Mouse (Mus musculus) kidney, embryonic 14.5 days (tissue): ENCODE results near the gene Ccr8. TPM values are rescaled to one million over a fixed set of nuclear protein-coding genes. Genes with fewer than 3 reads are reported as not detected.

Experiments used
- ATAC-seq: fragments of 200-750 bp; cut with Nextera tagmentation; 2 replicates; pipeline ENCODE4 v1.8.0; 2017; ENCODE audit warnings: moderate number of reproducible peaks, mild to moderate bottlenecking, moderate TSS enrichment, moderate library complexity; ENCODE audit not compliant: low FRiP score, low TSS enrichment
- H3K27ac ChIP-seq: fragments of 300-500 bp; sonication (generic); 2 replicates; pipeline ENCODE4 v1.5.1; 2014; ENCODE audit warnings: low read depth, mild to moderate bottlenecking, low read length, moderate library complexity, mixed read lengths
- H3K27me3 ChIP-seq: fragments of 300-500 bp; sonication (generic); 2 replicates; pipeline ENCODE4 v1.6.1; 2014; ENCODE audit warnings: mild to moderate bottlenecking, low read length; ENCODE audit not compliant: control insufficient read depth, insufficient read depth
- H3K36me3 ChIP-seq: fragments of 300-500 bp; sonication (generic); 2 replicates; pipeline ENCODE4 v1.6.1; 2014; ENCODE audit warnings: low read length, mixed read lengths; ENCODE audit not compliant: control insufficient read depth, insufficient read depth
- H3K4me1 ChIP-seq: fragments of 300-500 bp; sonication (generic); 2 replicates; pipeline ENCODE4 v1.6.1; 2014; ENCODE audit warnings: low read length, mixed read lengths; ENCODE audit not compliant: control insufficient read depth, insufficient read depth
- H3K4me2 ChIP-seq: fragments of 300-500 bp; sonication (generic); replicated peaks from 2 replicates; pipeline ENCODE4 v1.6.1; 2014; ENCODE audit warnings: low read depth, mild to moderate bottlenecking, low read length
- H3K4me3 ChIP-seq: fragments of 300-500 bp; sonication (generic); 2 replicates; pipeline ENCODE4 v1.5.1; 2014; ENCODE audit warnings: mild to moderate bottlenecking, low read length
- H3K9ac ChIP-seq: fragments of 300-500 bp; sonication (generic); 2 replicates; pipeline ENCODE4 v1.6.1; 2014; ENCODE audit warnings: low read depth, mild to moderate bottlenecking, low read length, moderate library complexity
- H3K9me3 ChIP-seq: fragments of 300-500 bp; sonication (generic); 2 replicates; pipeline ENCODE4 v1.6.1; 2016; ENCODE audit warnings: low read length; ENCODE audit not compliant: control insufficient read depth
- WGBS: fragments of 180-500 bp; shearing (Covaris S2); extraction: QIAGEN DNeasy Blood & Tissue Kit; methylation state at CpG from one replicate; pipeline ENCODE4 v1.1.7; 2014; 5-methylcytosine and 5-hydroxymethylcytosine counted together
- polyA plus RNA-seq: library from polyadenylated mRNA; unstranded; fragments of >200 nt; fragmentation: Nextera tagmentation; extraction: Ambion mirVana; gene quantifications from 2 replicates; pipeline ENCODE4 v1.2.1, GENCODE M21; 2014

The Ccr8 gene
- polyA plus RNA-seq, 1 experiment from 2014 or later, result not detected

DNA sequence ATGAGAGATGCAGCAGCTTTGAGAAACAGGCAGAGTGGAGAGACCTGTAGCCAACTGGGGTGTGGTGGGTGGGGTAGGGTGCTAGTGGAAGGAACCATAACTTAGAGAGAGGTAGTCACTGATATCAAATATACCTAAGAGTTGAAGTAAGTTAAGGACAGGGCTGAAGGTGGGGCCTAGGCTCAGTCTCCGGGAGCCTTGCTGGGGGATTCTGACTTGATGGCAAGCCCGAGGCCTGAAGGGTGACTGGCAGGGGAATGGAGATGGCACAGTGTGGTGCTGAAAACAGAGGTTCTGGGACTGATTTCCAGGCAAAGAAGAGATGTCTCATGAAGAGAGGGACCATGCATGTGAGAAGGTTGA is 22.9 kb downstream of the Ccr8 start:
- H3K4me3 ChIP-seq, result no peak overlapping the region
- H3K9me3 ChIP-seq, result no peaks in the 10 kb centered on the region
- no peaks in the 10 kb centered on the region for H3K4me1 ChIP-seq
- ATAC-seq, result no peak
- no peak overlapping the region for H3K9ac ChIP-seq
- peaks cover 24% of the 10 kb centered on the region for H3K36me3 ChIP-seq
- H3K4me2 ChIP-seq, result no peak overlapping the region
- WGBS, result 95% methylated on average over 2 of the region's 2 CpGs
- H3K27ac ChIP-seq, result no peak overlapping the region
- no peaks in the 10 kb centered on the region for H3K27me3 ChIP-seq

DNA sequence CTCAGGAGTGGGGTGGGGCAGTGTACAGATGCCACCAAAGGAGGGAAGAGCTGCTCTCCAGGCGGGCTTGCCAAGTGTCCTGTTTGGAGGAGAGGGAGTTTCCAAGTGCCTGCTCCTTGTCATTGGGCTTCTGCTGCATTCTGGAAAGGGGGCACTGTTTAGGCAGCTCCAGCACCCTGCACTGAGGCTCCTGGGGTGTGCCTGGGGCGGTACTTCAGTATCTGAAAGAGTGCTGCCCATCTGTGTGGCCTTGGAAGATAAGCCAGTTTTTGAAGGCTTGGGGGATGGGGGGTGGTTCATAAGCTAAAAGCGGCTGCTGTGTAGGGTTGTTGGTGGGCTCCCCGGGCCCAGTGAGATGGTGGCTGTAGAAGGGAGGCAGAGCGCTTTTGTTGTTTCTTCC is 23.7 kb downstream of the Ccr8 start:
- Histone ChIP-seq H3K27ac (no peak overlapping the region), H3K4me1 (no peaks in the 10 kb centered on the region), H3K4me2 (no peak overlapping the region), H3K36me3 (peaks cover 32% of the 10 kb centered on the region), H3K4me3 (no peak overlapping the region), H3K9ac (no peak overlapping the region), H3K9me3 (no peaks in the 10 kb centered on the region), H3K27me3 (no peaks in the 10 kb centered on the region)
- ATAC-seq, result no peak
- WGBS, result 89% methylated on average over 5 of the region's 5 CpGs

DNA sequence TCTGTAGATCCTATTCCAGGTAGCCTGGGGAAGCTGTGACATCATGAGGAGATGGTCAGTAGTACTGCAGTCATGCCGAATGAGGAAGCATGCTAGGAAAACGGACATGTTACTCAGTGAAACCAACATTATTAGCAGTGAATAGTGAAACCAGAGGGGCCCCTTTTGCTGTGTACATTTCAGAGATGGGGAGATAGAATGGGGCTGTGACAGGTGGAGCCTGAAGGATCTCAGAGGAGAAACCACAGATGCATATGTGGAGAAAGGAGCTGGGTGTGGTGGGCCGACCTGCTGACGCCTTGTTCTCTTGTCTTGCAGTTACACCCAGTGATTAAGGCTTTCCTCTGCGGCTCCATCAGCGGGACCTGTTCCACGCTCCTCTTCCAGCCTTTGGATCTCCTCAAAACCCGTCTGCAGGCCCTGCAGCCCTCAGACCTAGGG is 24.3 kb downstream of the Ccr8 start:
- 89% methylated on average over 8 of the region's 8 CpGs for WGBS

DNA sequence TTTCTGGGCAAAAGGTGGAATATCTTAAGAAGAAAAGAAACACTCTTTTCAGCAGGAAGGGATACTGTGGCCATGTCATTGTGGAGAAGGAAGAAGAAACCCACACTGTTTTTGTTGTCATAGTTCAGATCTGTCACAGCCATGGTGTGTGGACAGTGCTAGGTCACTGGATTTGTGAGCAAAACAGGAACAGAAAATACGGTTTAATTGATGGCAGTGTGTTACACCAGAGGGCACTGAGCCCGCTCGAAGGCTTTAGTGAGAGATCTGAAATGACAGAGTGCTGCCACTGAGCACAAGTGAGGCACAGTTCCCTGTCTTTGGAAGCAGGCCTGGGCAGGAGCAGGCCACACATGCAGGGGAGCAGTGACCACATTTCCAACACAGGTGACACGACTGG is 26.3 kb downstream of the Ccr8 start:
- no peak overlapping the region for H3K4me3 ChIP-seq
- H3K4me2 ChIP-seq, result no peak overlapping the region
- no peaks in the 10 kb centered on the region for H3K9me3 ChIP-seq
- H3K4me1 ChIP-seq, result no peaks in the 10 kb centered on the region
- H3K9ac ChIP-seq, result no peak overlapping the region
- no peak for ATAC-seq
- no peak overlapping the region for H3K27ac ChIP-seq
- H3K27me3 ChIP-seq, result no peaks in the 10 kb centered on the region
- peaks cover 53% of the 10 kb centered on the region for H3K36me3 ChIP-seq
- 85% methylated on average over 4 of the region's 4 CpGs for WGBS

More for the DNA sequence above, 24.3 kb downstream of the Ccr8 start:
- H3K4me2 ChIP-seq, result no peak overlapping the region
- no peaks in the 10 kb centered on the region for H3K9me3 ChIP-seq
- no peaks in the 10 kb centered on the region for H3K27me3 ChIP-seq
- H3K4me1 ChIP-seq, result no peaks in the 10 kb centered on the region
- no peak overlapping the region for H3K27ac ChIP-seq
- H3K4me3 ChIP-seq, result no peak overlapping the region
- no peak for ATAC-seq
- peaks cover 39% of the 10 kb centered on the region for H3K36me3 ChIP-seq
- no peak overlapping the region for H3K9ac ChIP-seq

DNA sequence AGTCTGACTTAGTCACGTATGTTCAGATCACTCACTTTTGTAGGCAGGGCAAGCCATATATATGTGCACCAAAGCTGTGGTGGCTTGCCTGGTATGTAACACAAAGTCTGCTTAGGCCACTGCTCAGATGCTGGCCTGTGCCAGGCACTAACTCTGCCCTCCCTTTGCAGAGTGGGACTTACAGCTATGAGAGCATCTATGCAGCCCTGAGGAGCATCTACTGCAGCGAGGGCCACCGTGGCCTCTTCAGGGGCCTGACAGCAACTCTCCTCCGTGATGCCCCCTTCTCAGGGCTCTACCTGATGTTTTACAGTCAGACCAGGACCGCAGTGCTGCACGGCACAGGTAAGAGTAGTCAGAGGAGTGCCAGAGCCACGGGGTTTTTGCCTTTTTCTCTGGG is 28.6 kb downstream of the Ccr8 start:
- Histone ChIP-seq H3K4me2 (no peak overlapping the region), H3K27me3 (no peaks in the 10 kb centered on the region), H3K27ac (no peak overlapping the region), H3K4me1 (no peaks in the 10 kb centered on the region), H3K36me3 (peaks cover 64% of the 10 kb centered on the region), H3K9me3 (no peaks in the 10 kb centered on the region), H3K9ac (no peak overlapping the region), H3K4me3 (no peak overlapping the region)
- ATAC-seq, result no peak
- WGBS, result 91% methylated on average over 7 of the region's 7 CpGs

DNA sequence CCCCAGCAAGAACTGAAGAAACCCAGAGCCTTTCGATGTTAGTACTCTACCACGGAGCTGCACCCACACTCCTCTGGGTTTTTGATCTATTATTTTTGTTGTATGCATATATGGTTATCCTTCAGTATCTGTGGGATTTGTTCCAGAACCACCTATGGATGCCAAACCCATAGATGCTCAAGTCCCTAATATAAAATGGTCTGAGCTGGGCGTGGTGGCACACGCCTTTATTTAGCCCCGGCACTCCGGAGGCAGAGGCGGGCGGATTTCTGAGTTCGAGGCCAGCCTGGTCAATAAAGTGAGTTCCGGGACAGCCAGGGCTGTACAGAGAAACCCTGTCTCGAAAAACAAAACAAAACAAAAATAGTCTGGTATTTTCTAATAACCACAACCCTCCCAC is 35.0 kb downstream of the Ccr8 start:
- Histone ChIP-seq H3K9me3 (no peaks in the 10 kb centered on the region), H3K36me3 (peaks cover 55% of the 10 kb centered on the region), H3K27me3 (no peaks in the 10 kb centered on the region), H3K4me3 (peak overlapping the region; percentile 99), H3K27ac (peak overlapping the region; percentile 71), H3K4me2 (peak overlapping the region; percentile 54), H3K9ac (peak overlapping the region; percentile 63), H3K4me1 (peaks cover 8% of the 10 kb centered on the region; the same call in 1 of the 2 replicates)
- ATAC-seq, result peak; percentile 3; the same call in 1 of the 2 replicates
- 57% methylated on average over 11 of the region's 11 CpGs for WGBS

DNA sequence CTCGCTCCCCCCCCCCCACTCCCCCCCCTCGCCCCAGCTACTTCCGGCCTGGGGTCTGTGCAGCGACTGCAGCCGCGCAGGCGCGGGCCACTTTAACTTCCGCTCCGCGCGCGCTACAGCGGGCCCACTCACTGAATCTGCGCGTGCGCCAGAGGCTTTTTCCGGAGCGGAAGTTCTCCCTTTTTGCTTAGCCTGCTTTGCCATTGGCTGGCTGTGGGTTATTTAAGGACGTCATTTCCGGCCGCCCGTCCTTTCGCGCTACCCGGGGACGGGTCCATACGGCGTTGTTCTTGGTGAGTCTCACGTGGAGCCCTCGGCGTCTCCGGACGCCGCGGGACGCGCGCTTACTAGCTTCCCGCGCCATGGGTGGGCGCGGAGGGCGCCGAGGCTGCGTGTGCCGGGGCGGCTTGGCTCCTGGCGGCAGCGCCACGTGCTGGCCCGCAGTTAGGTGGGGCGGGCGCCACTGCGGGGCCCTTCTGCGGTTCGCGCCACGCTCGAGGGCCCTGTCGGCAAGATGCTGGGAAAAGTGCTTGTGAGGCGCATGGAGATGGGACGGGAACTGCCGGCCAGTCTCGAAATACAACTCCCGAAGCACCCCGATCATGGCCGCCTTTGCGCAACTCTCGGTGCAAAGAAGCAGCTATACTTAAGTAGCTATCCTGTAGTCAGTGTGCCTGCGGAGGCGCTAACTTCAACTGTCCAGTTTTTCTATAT is 35.8 kb downstream of the Ccr8 start, which contains the start of gene Rpsa:
TSS of gene Rpsa (plus strand) at position 152 of the 714 bp plus-strand sequence.
- H3K4me2 ChIP-seq, result peak within 1 kb of the TSS; percentile 65
- H3K27me3 ChIP-seq, result no peaks in the 10 kb centered on the region
- peak; percentile 97 for ATAC-seq
- peaks cover 59% of the 10 kb centered on the region for H3K36me3 ChIP-seq
- peaks cover 8% of the 10 kb centered on the region; the same call in 1 of the 2 replicates for H3K4me1 ChIP-seq
- WGBS, result under 1% methylated on average over 69 of the region's 72 CpGs
- peak within 1 kb of the TSS; percentile 100 for H3K9ac ChIP-seq
- H3K4me3 ChIP-seq, result peak within 1 kb of the TSS; percentile 99
- peak within 1 kb of the TSS; percentile 93 for H3K27ac ChIP-seq
- no peaks in the 10 kb centered on the region for H3K9me3 ChIP-seq

DNA sequence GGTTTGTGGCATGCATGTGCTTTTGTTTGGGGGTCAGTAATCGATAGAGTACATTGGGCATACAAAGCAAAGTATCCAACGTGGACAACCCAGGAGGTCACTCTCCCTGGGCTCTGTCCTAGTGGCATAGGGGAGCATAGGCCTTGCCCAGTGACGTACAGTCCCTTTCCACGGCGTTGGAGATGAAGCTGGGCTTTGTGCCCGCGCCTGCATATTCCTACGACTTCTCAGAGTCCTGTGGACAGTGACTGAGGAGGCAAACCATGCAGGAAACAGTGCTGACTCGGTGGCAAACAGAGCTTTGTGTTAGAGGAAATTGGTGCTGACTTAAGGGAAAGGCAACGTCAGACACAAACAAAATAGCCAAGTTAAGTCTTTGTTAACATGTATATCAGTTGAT is 37.4 kb downstream of the Ccr8 start:
- peak overlapping the region; percentile 100 for H3K9ac ChIP-seq
- no peaks in the 10 kb centered on the region for H3K9me3 ChIP-seq
- H3K27ac ChIP-seq, result 0 out of 2 replicates have a peak overlapping the region, but pooled peaks have one; percentile 1
- no peak for ATAC-seq
- H3K27me3 ChIP-seq, result no peaks in the 10 kb centered on the region
- peaks cover 8% of the 10 kb centered on the region; the same call in 1 of the 2 replicates for H3K4me1 ChIP-seq
- WGBS, result 65% methylated on average over 10 of the region's 10 CpGs
- H3K4me2 ChIP-seq, result peak overlapping the region; percentile 65
- peaks cover 47% of the 10 kb centered on the region for H3K36me3 ChIP-seq
- H3K4me3 ChIP-seq, result peak overlapping the region; percentile 99

DNA sequence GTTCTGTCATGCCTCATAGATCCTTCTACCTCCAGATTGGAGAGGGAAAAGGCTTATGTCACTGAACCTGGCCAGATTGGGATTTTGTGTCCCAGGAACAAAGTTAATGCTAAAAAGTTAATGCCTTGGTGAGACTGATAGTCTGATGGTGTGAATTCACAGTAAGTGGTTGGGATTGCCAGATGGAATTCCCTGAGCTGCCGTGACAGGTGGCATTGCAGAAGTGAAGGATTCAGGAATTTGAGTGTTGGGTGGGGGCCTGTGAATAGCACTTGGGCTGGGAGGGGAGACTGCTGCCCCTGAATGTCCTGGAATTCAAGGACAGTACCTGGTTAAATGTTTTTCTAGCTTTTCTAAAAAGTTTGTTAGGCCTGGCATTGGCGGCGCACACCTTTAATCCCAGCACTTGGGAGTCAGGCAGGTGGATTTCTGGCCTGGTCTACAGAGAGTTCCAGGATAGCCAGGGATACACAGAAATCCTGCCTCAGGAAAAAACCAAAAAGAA is 39.9 kb downstream of the Ccr8 start:
- WGBS, result 91% methylated on average over 3 of the region's 3 CpGs
- no peaks in the 10 kb centered on the region for H3K27me3 ChIP-seq
- H3K27ac ChIP-seq, result no peak overlapping the region
- no peak overlapping the region for H3K4me3 ChIP-seq
- no peak overlapping the region for H3K4me2 ChIP-seq
- peaks cover 8% of the 10 kb centered on the region; the same call in 1 of the 2 replicates for H3K4me1 ChIP-seq
- H3K36me3 ChIP-seq, result peaks cover 45% of the 10 kb centered on the region
- no peak overlapping the region for H3K9ac ChIP-seq
- H3K9me3 ChIP-seq, result no peaks in the 10 kb centered on the region
- ATAC-seq, result no peak
